Mouse (Mus musculus): ENCODE data around the gene Rerg. TPM values are rescaled to one million over a fixed set of nuclear protein-coding genes. Genes with fewer than 3 reads are reported as not detected.
A peak's percentile ranks its signal among the peaks of the same experiment; 100 is the strongest.
"Not testable (repeated sequence)": the region's sequence is repeated elsewhere in the genome, so short reads cannot be mapped to it uniquely, and the experiment has no call there.

Rerg gene
- polyA plus RNA-seq, 1 experiment from 2014 or later: 11.6 TPM

DNA sequence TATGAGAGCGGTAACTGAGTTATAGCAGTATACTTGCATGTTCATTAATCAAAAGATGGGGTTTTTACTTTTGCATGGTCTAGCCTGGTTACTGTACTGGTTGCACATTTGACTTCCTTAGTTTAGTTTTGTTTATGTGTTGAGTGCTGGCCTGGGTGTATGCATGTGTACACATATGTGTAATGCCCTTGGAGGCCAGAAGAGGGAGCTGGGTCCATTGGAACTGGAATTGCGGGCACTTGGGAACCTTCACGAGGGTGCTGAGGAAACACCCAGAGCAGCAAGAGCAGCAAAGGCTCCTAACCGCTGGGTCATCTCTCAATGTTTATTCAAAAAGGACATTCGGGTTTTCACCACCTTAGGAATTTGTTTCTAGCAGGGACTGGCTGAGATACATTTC, 116.8 kb downstream of the Rerg start:
- 77% methylated on average over 5 of the region's 5 CpGs for WGBS
- Histone ChIP-seq H3K4me1 (replicated peaks; ENCODE audit: control insufficient read depth, insufficient read depth, low read length) (no peaks in the 10 kb centered on the region), H3K27me3 (replicated peaks; ENCODE audit: control insufficient read depth, insufficient read depth, low read length) (no peaks in the 10 kb centered on the region), H3K27ac (ENCODE audit: low read depth, low read length) (no peak overlapping the region), H3K4me2 (replicated peaks; ENCODE audit: low read depth) (no peak overlapping the region), H3K9me3 (ENCODE audit: control insufficient read depth) (peaks cover 7% of the 10 kb centered on the region; the same call in 1 of the 2 replicates), H3K36me3 (ENCODE audit: control insufficient read depth, insufficient read depth) (no peaks in the 10 kb centered on the region), H3K9ac (ENCODE audit: low read depth, low read length) (no peak overlapping the region), H3K4me3 (ENCODE audit: low read depth, low read length) (no peak overlapping the region)
- no peak for ATAC-seq
- TF ChIP-seq CTCF (IDR thresholded peaks at IDR 0.05; ENCODE audit: low read depth): peak; percentile 84

DNA sequence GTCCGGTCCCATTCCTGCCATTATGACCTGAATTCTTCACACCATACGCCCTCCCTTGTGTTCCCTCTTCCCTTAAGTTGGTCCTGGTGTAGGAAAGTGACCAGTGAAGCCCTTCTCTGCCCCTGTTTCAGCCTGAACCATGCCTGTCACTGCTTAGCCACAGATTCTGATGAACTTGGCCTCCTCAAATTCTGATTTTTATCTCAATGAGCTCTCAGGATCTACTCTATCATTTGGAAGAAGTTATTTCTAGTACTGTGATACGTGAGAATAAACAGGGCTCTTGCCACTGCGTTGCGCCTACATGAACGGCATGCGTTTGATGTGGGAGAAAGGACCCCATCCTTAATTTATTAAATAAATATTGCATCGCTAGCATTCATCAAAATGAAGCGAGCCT, 117.3 kb downstream of the Rerg start:
- H3K36me3 ChIP-seq (ENCODE audit: control insufficient read depth, insufficient read depth): no peaks in the 10 kb centered on the region
- WGBS: 89% methylated on average over 9 of the region's 9 CpGs
- ATAC-seq: no peak

DNA sequence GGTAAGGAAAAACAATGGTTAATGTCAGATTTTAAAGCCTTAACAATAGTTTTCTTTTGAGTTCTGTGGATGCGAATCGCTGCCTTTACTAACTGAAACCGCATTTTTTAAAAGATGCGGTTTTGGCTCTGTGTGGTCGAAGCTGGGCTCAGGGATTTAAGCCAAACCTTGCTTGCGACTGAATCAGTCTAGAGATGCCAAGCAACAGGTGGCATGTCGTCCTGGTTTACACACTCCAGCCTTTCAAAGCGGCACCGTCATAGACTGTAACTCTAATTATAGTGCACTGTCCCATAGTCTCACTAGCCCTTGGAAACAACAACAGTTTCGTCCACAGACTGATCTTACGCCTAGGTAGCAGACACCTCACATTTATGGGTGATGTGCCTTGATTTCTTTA, 123.3 kb downstream of the Rerg start:
- H3K27ac ChIP-seq (ENCODE audit: low read depth, low read length): no peak overlapping the region
- H3K36me3 ChIP-seq (ENCODE audit: control insufficient read depth, insufficient read depth): no peaks in the 10 kb centered on the region
- ATAC-seq: no peak
- no peak overlapping the region for H3K4me2 ChIP-seq (replicated peaks; ENCODE audit: low read depth)
- 95% methylated on average over 11 of the region's 11 CpGs for WGBS
- no peak overlapping the region for H3K9ac ChIP-seq (ENCODE audit: low read depth, low read length)
- no peak overlapping the region for H3K4me3 ChIP-seq (ENCODE audit: low read depth, low read length)
- peaks cover 7% of the 10 kb centered on the region; the same call in 1 of the 2 replicates for H3K9me3 ChIP-seq (ENCODE audit: control insufficient read depth)
- no peak for TF ChIP-seq CTCF (IDR thresholded peaks at IDR 0.05; ENCODE audit: low read depth)
- no peaks in the 10 kb centered on the region for H3K27me3 ChIP-seq (replicated peaks; ENCODE audit: control insufficient read depth, insufficient read depth, low read length)
- no peaks in the 10 kb centered on the region for H3K4me1 ChIP-seq (replicated peaks; ENCODE audit: control insufficient read depth, insufficient read depth, low read length)

More for the DNA sequence above, 117.3 kb downstream of the Rerg start:
- Histone ChIP-seq H3K9ac (ENCODE audit: low read depth, low read length) (no peak overlapping the region), H3K27ac (ENCODE audit: low read depth, low read length) (no peak overlapping the region), H3K4me1 (replicated peaks; ENCODE audit: control insufficient read depth, insufficient read depth, low read length) (no peaks in the 10 kb centered on the region), H3K9me3 (ENCODE audit: control insufficient read depth) (peaks cover 7% of the 10 kb centered on the region; the same call in 1 of the 2 replicates), H3K4me3 (ENCODE audit: low read depth, low read length) (no peak overlapping the region), H3K4me2 (replicated peaks; ENCODE audit: low read depth) (no peak overlapping the region), H3K27me3 (replicated peaks; ENCODE audit: control insufficient read depth, insufficient read depth, low read length) (no peaks in the 10 kb centered on the region)
- no peak for TF ChIP-seq CTCF (IDR thresholded peaks at IDR 0.05; ENCODE audit: low read depth)

DNA sequence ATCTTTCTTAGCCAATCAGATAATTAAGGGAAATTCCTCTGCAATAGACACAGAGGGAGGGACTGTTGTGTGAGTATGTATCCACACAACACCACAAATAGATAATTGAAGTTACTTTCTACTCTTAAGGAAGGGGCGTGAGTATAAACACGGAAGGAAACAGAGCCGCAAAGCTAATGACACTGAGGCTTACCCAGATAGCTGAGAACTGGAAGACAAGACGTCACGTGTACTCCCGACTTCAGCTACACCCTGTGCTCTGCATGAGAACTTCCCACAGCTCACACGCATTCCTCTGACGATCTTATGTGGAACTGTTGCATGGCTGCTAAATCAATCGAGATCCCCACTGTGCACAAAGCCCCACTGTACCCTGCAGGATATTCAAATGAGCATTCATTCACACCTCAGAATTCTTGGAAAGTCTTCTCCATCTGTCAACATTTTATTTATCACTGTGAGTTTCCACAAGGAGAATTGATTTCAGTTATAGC, 125.2 kb downstream of the Rerg start:
- Histone ChIP-seq H3K4me1 (replicated peaks; ENCODE audit: control insufficient read depth, insufficient read depth, low read length) (no peaks in the 10 kb centered on the region), H3K27me3 (replicated peaks; ENCODE audit: control insufficient read depth, insufficient read depth, low read length) (no peaks in the 10 kb centered on the region), H3K9ac (ENCODE audit: low read depth, low read length) (no peak overlapping the region), H3K4me3 (ENCODE audit: low read depth, low read length) (no peak overlapping the region), H3K9me3 (ENCODE audit: control insufficient read depth) (peaks cover 7% of the 10 kb centered on the region; the same call in 1 of the 2 replicates), H3K4me2 (replicated peaks; ENCODE audit: low read depth) (no peak overlapping the region), H3K36me3 (ENCODE audit: control insufficient read depth, insufficient read depth) (no peaks in the 10 kb centered on the region), H3K27ac (ENCODE audit: low read depth, low read length) (no peak overlapping the region)
- no peak for ATAC-seq
- 81% methylated on average over 9 of the region's 9 CpGs for WGBS
- TF ChIP-seq CTCF (IDR thresholded peaks at IDR 0.05; ENCODE audit: low read depth): no peak

DNA sequence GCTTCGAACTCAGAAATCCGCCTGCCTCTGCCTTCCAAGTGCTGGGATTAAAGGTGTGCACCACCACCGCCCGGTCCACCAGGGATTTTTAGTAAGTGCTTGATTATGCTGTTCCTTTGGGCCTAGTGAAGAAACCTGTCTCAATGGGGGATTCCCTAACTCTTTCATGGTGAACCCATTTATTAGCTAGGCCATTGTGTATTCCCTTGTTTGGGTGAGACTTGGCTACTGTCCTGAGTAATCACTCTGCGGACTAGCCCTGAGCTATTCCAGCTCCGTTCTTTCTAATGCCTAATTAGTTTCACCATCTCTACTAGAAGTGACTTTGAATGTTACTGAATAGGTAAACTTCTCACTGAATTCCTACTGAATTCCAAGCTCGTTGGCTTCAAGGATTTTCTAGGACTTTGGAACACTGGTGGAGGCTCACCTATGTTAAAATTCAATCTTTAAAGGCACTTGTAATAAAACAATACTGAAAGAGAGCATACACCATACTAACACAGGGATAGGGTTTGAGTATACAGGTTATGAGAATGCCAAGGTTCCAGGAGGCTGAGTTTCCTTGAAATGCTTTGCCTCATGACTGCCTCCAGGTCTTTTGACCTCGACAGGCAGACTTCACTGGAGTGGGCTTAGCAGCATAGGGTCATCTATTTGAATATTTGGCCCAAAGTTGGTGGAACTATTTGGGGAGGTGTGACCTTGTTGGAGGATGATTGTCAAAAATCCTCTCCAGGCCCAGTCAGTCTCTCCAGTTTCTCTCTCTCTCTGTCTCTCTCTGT, 134.5 kb downstream of the Rerg start:
- H3K27ac ChIP-seq (ENCODE audit: low read depth, low read length); H3K36me3 ChIP-seq (ENCODE audit: control insufficient read depth, insufficient read depth); H3K4me3 ChIP-seq (ENCODE audit: low read depth, low read length); H3K9me3 ChIP-seq (ENCODE audit: control insufficient read depth); H3K27me3 ChIP-seq (replicated peaks; ENCODE audit: control insufficient read depth, insufficient read depth, low read length); H3K4me2 ChIP-seq (replicated peaks; ENCODE audit: low read depth); H3K9ac ChIP-seq (ENCODE audit: low read depth, low read length); ATAC-seq; H3K4me1 ChIP-seq (replicated peaks; ENCODE audit: control insufficient read depth, insufficient read depth, low read length): not testable (repeated sequence)
- 88% methylated on average over 8 of the region's 8 CpGs for WGBS

DNA sequence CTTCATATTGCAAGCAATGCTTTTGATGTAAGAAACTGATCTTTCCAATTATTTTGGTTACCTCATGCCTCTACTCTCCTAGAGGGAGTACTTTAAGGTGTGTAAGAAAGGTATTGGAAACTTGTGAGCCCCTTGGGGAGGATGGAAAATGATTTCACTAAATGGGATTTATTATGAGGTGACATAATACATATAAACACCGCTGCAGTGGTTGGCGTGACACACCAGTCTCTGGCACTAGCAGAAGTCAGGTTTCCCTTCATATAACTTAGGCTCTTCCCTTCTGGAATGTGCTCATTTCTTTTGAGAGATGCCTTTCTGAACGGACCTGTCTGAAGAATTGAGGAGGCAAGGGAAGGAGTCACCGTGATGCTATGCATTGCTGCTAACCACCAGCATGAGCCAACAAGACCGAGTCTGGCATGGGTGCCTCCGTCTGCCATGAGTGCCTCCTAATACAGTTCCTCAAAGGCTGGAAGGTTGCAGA, 139.6 kb downstream of the Rerg start:
- Histone ChIP-seq H3K36me3 (ENCODE audit: control insufficient read depth, insufficient read depth) (no peaks in the 10 kb centered on the region), H3K4me2 (replicated peaks; ENCODE audit: low read depth) (no peak overlapping the region), H3K27ac (ENCODE audit: low read depth, low read length) (no peak overlapping the region), H3K4me3 (ENCODE audit: low read depth, low read length) (no peak overlapping the region), H3K9ac (ENCODE audit: low read depth, low read length) (no peak overlapping the region), H3K9me3 (ENCODE audit: control insufficient read depth) (0 out of 2 replicates have a peak, but pooled peaks cover 2% of the 10 kb centered on the region), H3K4me1 (replicated peaks; ENCODE audit: control insufficient read depth, insufficient read depth, low read length) (no peaks in the 10 kb centered on the region), H3K27me3 (replicated peaks; ENCODE audit: control insufficient read depth, insufficient read depth, low read length) (no peaks in the 10 kb centered on the region)
- no peak for TF ChIP-seq CTCF (IDR thresholded peaks at IDR 0.05; ENCODE audit: low read depth)
- no peak for ATAC-seq
- 77% methylated on average over 6 of the region's 6 CpGs for WGBS

Measured in intestine, postnatal 0 days (tissue).